Mouse (Mus musculus): Measurements from ENCODE around the gene Tprgl. TPM values are rescaled to one million over a fixed set of nuclear protein-coding genes. Genes with fewer than 3 reads are reported as not detected.

Tprgl gene
- polyA plus RNA-seq, 1 experiment from 2014 or later = 147 TPM

GRCm38 (mm10) chr4:154134803-154135202 lies 25.7 kb downstream of the Tprgl start:
- Histone ChIP-seq H3K36me3 (ENCODE audit: control insufficient read depth, insufficient read depth) (no peaks in the 10 kb centered on the region), H3K27ac (ENCODE audit: low read length) (no peak overlapping the region), H3K4me2 (ENCODE audit: low read depth, low read length) (no peak overlapping the region), H3K4me1 (ENCODE audit: control insufficient read depth, insufficient read depth, low read length) (no peaks in the 10 kb centered on the region), H3K27me3 (ENCODE audit: control insufficient read depth, insufficient read depth, low read length) (peaks cover 65% of the 10 kb centered on the region), H3K9me3 (replicated peaks; ENCODE audit: control insufficient read depth, low read length) (no peaks in the 10 kb centered on the region), H3K4me3 (ENCODE audit: low read length) (no peak overlapping the region), H3K9ac (ENCODE audit: low read length) (no peak overlapping the region)
- ATAC-seq (replicated peaks; ENCODE audit: extremely low read depth, insufficient read depth, low FRiP score) = no peak
- WGBS = 53% methylated on average over 4 of the region's 4 CpGs

GRCm38 (mm10) chr4:154131894-154132293 lies 28.6 kb downstream of the Tprgl start:
- ATAC-seq (replicated peaks; ENCODE audit: extremely low read depth, insufficient read depth, low FRiP score) = no peak
- Histone ChIP-seq H3K9me3 (replicated peaks; ENCODE audit: control insufficient read depth, low read length) (no peaks in the 10 kb centered on the region), H3K27me3 (ENCODE audit: control insufficient read depth, insufficient read depth, low read length) (peaks cover 44% of the 10 kb centered on the region), H3K9ac (ENCODE audit: low read length) (no peak overlapping the region), H3K4me2 (ENCODE audit: low read depth, low read length) (no peak overlapping the region), H3K36me3 (ENCODE audit: control insufficient read depth, insufficient read depth) (no peaks in the 10 kb centered on the region), H3K27ac (ENCODE audit: low read length) (no peak overlapping the region), H3K4me3 (ENCODE audit: low read length) (no peak overlapping the region), H3K4me1 (ENCODE audit: control insufficient read depth, insufficient read depth, low read length) (no peaks in the 10 kb centered on the region)
- WGBS = 74% methylated on average over 4 of the region's 4 CpGs

GRCm38 (mm10) chr4:154129950-154130349 lies 30.5 kb downstream of the Tprgl start:
- no peak overlapping the region for H3K4me2 ChIP-seq (ENCODE audit: low read depth, low read length)
- H3K4me1 ChIP-seq (ENCODE audit: control insufficient read depth, insufficient read depth, low read length) = no peaks in the 10 kb centered on the region
- no peak for ATAC-seq (replicated peaks; ENCODE audit: extremely low read depth, insufficient read depth, low FRiP score)
- H3K4me3 ChIP-seq (ENCODE audit: low read length) = no peak overlapping the region
- H3K9me3 ChIP-seq (replicated peaks; ENCODE audit: control insufficient read depth, low read length) = no peaks in the 10 kb centered on the region
- no peaks in the 10 kb centered on the region for H3K36me3 ChIP-seq (ENCODE audit: control insufficient read depth, insufficient read depth)
- H3K27me3 ChIP-seq (ENCODE audit: control insufficient read depth, insufficient read depth, low read length) = peaks cover 31% of the 10 kb centered on the region
- no peak overlapping the region for H3K9ac ChIP-seq (ENCODE audit: low read length)
- no peak overlapping the region for H3K27ac ChIP-seq (ENCODE audit: low read length)

- WGBS = 70% methylated on average over 3 of the region's 3 CpGs
- Histone ChIP-seq H3K27ac (ENCODE audit: low read length) (no peak overlapping the region), H3K4me2 (ENCODE audit: low read depth, low read length) (no peak overlapping the region), H3K9ac (ENCODE audit: low read length) (no peak overlapping the region), H3K4me1 (ENCODE audit: control insufficient read depth, insufficient read depth, low read length) (no peaks in the 10 kb centered on the region), H3K9me3 (replicated peaks; ENCODE audit: control insufficient read depth, low read length) (no peaks in the 10 kb centered on the region), H3K27me3 (ENCODE audit: control insufficient read depth, insufficient read depth, low read length) (peaks cover 23% of the 10 kb centered on the region), H3K36me3 (ENCODE audit: control insufficient read depth, insufficient read depth) (no peaks in the 10 kb centered on the region), H3K4me3 (ENCODE audit: low read length) (no peak overlapping the region)
- no peak for ATAC-seq (replicated peaks; ENCODE audit: extremely low read depth, insufficient read depth, low FRiP score)
Observed at GRCm38 (mm10) chr4:154127273-154127672, 33.2 kb downstream of the Tprgl start.

DNA sequence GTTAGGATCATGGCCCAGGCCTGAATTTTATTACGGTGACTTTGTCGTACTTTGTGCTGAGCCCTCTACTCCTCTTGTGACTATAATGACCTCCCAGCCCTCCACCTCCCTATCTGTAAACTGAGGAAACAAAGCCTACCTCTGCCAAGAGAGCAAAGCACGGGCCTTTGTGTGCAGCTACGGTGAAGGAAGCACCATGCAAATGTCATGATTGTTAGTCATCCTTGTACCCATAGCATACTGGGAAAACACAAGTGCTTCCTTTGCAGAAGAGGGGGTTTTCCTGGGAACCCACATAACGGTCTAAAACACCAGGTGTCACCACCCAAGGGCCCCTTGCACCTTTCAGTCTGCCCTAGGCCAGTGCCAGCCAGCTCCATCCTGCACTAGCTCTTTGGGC lies 35.3 kb downstream of the Tprgl start:
- H3K9ac ChIP-seq (ENCODE audit: low read length) = no peak overlapping the region
- H3K36me3 ChIP-seq (ENCODE audit: control insufficient read depth, insufficient read depth) = no peaks in the 10 kb centered on the region
- H3K4me1 ChIP-seq (ENCODE audit: control insufficient read depth, insufficient read depth, low read length) = no peaks in the 10 kb centered on the region
- peaks cover 21% of the 10 kb centered on the region for H3K27me3 ChIP-seq (ENCODE audit: control insufficient read depth, insufficient read depth, low read length)
- no peaks in the 10 kb centered on the region for H3K9me3 ChIP-seq (replicated peaks; ENCODE audit: control insufficient read depth, low read length)
- no peak overlapping the region for H3K27ac ChIP-seq (ENCODE audit: low read length)
- no peak overlapping the region for H3K4me3 ChIP-seq (ENCODE audit: low read length)
- H3K4me2 ChIP-seq (ENCODE audit: low read depth, low read length) = no peak overlapping the region
- 67% methylated on average over 5 of the region's 5 CpGs for WGBS
- ATAC-seq (replicated peaks; ENCODE audit: extremely low read depth, insufficient read depth, low FRiP score) = no peak

DNA sequence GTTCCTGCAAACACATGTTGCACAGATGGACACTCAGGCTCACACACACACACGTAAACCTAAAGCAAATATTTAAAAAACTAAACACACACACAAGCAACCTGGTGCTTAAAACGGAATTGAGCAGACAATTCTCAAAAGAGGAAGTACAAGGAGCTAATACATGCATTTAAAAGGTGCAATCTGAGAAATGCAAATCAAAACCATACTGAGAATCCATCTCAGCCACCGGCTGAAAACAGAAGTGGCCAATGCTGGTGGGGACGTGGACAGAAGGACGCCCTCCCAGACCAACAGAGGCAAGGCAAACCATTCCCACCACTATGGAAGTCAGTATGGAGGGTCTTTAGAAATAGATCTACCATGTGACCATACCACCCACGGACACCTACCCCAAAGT lies 36.9 kb downstream of the Tprgl start:
- no peak overlapping the region for H3K9ac ChIP-seq (ENCODE audit: low read length)
- WGBS = 69% methylated on average over 6 of the region's 6 CpGs
- no peaks in the 10 kb centered on the region for H3K36me3 ChIP-seq (ENCODE audit: control insufficient read depth, insufficient read depth)
- no peak for ATAC-seq (replicated peaks; ENCODE audit: extremely low read depth, insufficient read depth, low FRiP score)
- no peak overlapping the region for H3K4me3 ChIP-seq (ENCODE audit: low read length)
- no peaks in the 10 kb centered on the region for H3K9me3 ChIP-seq (replicated peaks; ENCODE audit: control insufficient read depth, low read length)
- H3K27ac ChIP-seq (ENCODE audit: low read length) = no peak overlapping the region
- no peak overlapping the region for H3K4me2 ChIP-seq (ENCODE audit: low read depth, low read length)
- H3K27me3 ChIP-seq (ENCODE audit: control insufficient read depth, insufficient read depth, low read length) = peaks cover 18% of the 10 kb centered on the region
- H3K4me1 ChIP-seq (ENCODE audit: control insufficient read depth, insufficient read depth, low read length) = no peaks in the 10 kb centered on the region

DNA sequence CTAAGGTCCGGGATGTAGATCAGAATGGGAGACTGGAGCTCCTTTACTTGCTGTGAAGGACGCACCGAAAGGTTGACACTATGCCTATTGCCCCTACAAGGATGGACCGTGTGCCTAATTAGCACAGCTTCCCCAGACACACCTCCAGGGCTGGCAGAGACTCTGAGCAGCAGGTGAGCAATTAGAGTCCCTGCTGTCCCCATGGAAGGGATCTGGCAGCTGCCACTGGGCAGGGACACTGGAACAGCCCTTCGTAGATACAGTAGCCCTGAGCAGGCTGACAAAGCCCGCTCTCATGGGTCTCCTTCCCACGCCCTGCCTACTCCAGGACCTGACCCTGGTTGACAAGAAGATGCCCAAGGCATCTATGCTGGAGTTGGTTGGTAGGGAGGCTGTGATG lies 38.1 kb downstream of the Tprgl start:
- Histone ChIP-seq H3K9ac (ENCODE audit: low read length) (no peak overlapping the region), H3K9me3 (replicated peaks; ENCODE audit: control insufficient read depth, low read length) (no peaks in the 10 kb centered on the region), H3K4me1 (ENCODE audit: control insufficient read depth, insufficient read depth, low read length) (no peaks in the 10 kb centered on the region), H3K36me3 (ENCODE audit: control insufficient read depth, insufficient read depth) (no peaks in the 10 kb centered on the region), H3K27me3 (ENCODE audit: control insufficient read depth, insufficient read depth, low read length) (peaks cover 15% of the 10 kb centered on the region), H3K4me2 (ENCODE audit: low read depth, low read length) (no peak overlapping the region), H3K4me3 (ENCODE audit: low read length) (no peak overlapping the region), H3K27ac (ENCODE audit: low read length) (no peak overlapping the region)
- 70% methylated on average over 7 of the region's 7 CpGs for WGBS
- no peak for ATAC-seq (replicated peaks; ENCODE audit: extremely low read depth, insufficient read depth, low FRiP score)

GRCm38 (mm10) chr4:154121800-154122199 lies 38.7 kb downstream of the Tprgl start:
- Histone ChIP-seq H3K4me3 (ENCODE audit: low read length) (no peak overlapping the region), H3K9ac (ENCODE audit: low read length) (no peak overlapping the region), H3K4me1 (ENCODE audit: control insufficient read depth, insufficient read depth, low read length) (no peaks in the 10 kb centered on the region), H3K27ac (ENCODE audit: low read length) (no peak overlapping the region), H3K36me3 (ENCODE audit: control insufficient read depth, insufficient read depth) (no peaks in the 10 kb centered on the region), H3K9me3 (replicated peaks; ENCODE audit: control insufficient read depth, low read length) (no peaks in the 10 kb centered on the region), H3K4me2 (ENCODE audit: low read depth, low read length) (no peak overlapping the region), H3K27me3 (ENCODE audit: control insufficient read depth, insufficient read depth, low read length) (peaks cover 15% of the 10 kb centered on the region)
- no peak for ATAC-seq (replicated peaks; ENCODE audit: extremely low read depth, insufficient read depth, low FRiP score)
- 67% methylated on average over 11 of the region's 11 CpGs for WGBS

- no peak overlapping the region for H3K9ac ChIP-seq (ENCODE audit: low read length)
- H3K36me3 ChIP-seq (ENCODE audit: control insufficient read depth, insufficient read depth) = no peaks in the 10 kb centered on the region
- peaks cover 11% of the 10 kb centered on the region for H3K27me3 ChIP-seq (ENCODE audit: control insufficient read depth, insufficient read depth, low read length)
- no peak for ATAC-seq (replicated peaks; ENCODE audit: extremely low read depth, insufficient read depth, low FRiP score)
- no peak overlapping the region for H3K4me3 ChIP-seq (ENCODE audit: low read length)
- H3K4me2 ChIP-seq (ENCODE audit: low read depth, low read length) = no peak overlapping the region
- no peaks in the 10 kb centered on the region; the same call in 1 of the 2 replicates for H3K9me3 ChIP-seq (replicated peaks; ENCODE audit: control insufficient read depth, low read length)
- no peaks in the 10 kb centered on the region for H3K4me1 ChIP-seq (ENCODE audit: control insufficient read depth, insufficient read depth, low read length)
- WGBS = 72% methylated on average over 9 of the region's 9 CpGs
- no peak overlapping the region for H3K27ac ChIP-seq (ENCODE audit: low read length)
Observed at GRCm38 (mm10) chr4:154119208-154119607, 41.3 kb downstream of the Tprgl start.

- Histone ChIP-seq H3K4me2 (ENCODE audit: low read depth, low read length) (no peak overlapping the region), H3K9ac (ENCODE audit: low read length) (no peak overlapping the region), H3K9me3 (replicated peaks; ENCODE audit: control insufficient read depth, low read length) (no peaks in the 10 kb centered on the region; the same call in 1 of the 2 replicates), H3K27me3 (ENCODE audit: control insufficient read depth, insufficient read depth, low read length) (peaks cover 9% of the 10 kb centered on the region), H3K4me3 (ENCODE audit: low read length) (no peak overlapping the region), H3K36me3 (ENCODE audit: control insufficient read depth, insufficient read depth) (no peaks in the 10 kb centered on the region), H3K27ac (ENCODE audit: low read length) (no peak overlapping the region), H3K4me1 (ENCODE audit: control insufficient read depth, insufficient read depth, low read length) (no peaks in the 10 kb centered on the region)
- ATAC-seq (replicated peaks; ENCODE audit: extremely low read depth, insufficient read depth, low FRiP score) = no peak
- WGBS = 62% methylated on average over 9 of the region's 9 CpGs
Observed at GRCm38 (mm10) chr4:154118782-154119181, 41.7 kb downstream of the Tprgl start.

All from heart, embryonic 16.5 days (tissue).